Mouse (Mus musculus) adrenal gland (tissue): Measurements from ENCODE around the gene Maml3.

Source experiments
- intact Hi-C: fragments of 180-260 bp; cut with DNase I; formaldehyde crosslinking; loops from one replicate; pipeline ENCODE4 v1.15.1; 2025

Maml3 gene

GRCm38 (mm10) chr3:51648037-51648664, 456.7 kb downstream of the Maml3 start:
- intact Hi-C loops, result loop anchor here (2.0 to 5.0 kb wide), 3 partner anchors 36 to 137 kb away; no protein-coding TSS in a partner anchor

- intact Hi-C loops, result loop anchor here (5.0 kb wide), 1 partner anchor 35 kb away; no protein-coding TSS in a partner anchor
Measured at GRCm38 (mm10) chr3:51647356-51647755, 457.5 kb downstream of the Maml3 start.

- intact Hi-C loops, result loop anchor here (5.0 kb wide), 1 partner anchor 34 kb away; no protein-coding TSS in a partner anchor
Measured at GRCm38 (mm10) chr3:51646301-51646700, 458.6 kb downstream of the Maml3 start.

GRCm38 (mm10) chr3:51645484-51645883, 459.4 kb downstream of the Maml3 start:
- intact Hi-C loops, result loop anchor here (5.0 kb wide), 1 partner anchor 33 kb away; no protein-coding TSS in a partner anchor

GRCm38 (mm10) chr3:51638260-51638659, 466.6 kb downstream of the Maml3 start:
- intact Hi-C loops, result no loop called here

GRCm38 (mm10) chr3:51637326-51637725, 467.6 kb downstream of the Maml3 start:
- intact Hi-C loops, result no loop called here

- intact Hi-C loops, result no loop called here
Measured at GRCm38 (mm10) chr3:51636700-51637099, 468.2 kb downstream of the Maml3 start.

- intact Hi-C loops, result no loop called here
Measured at GRCm38 (mm10) chr3:51635960-51636359, 468.9 kb downstream of the Maml3 start.
